Mouse (Mus musculus) limb, embryonic 14.5 days (tissue): ENCODE data around the gene Agtrap. TPM values are rescaled to one million over a fixed set of nuclear protein-coding genes. Genes with fewer than 3 reads are reported as not detected.

Experiments
- ATAC-seq: fragments of 200-750 bp; cut with Nextera tagmentation; 2 replicates; pipeline ENCODE4 v1.8.0; 2017; ENCODE audit warnings: low read depth, moderate number of reproducible peaks, moderate TSS enrichment; ENCODE audit not compliant: low FRiP score
- DNase-seq: peaks from one replicate; pipeline ENCODE4 v3.0.0-alpha.2; 2015; ENCODE audit warnings: low spot score
- H3K27ac ChIP-seq: fragments of 300-500 bp; sonication (generic); replicated peaks from 2 replicates; pipeline ENCODE4 v1.5.1; 2014; ENCODE audit warnings: low read depth, mild to moderate bottlenecking, low read length, moderate library complexity, mixed read lengths
- H3K27me3 ChIP-seq: fragments of 300-500 bp; sonication (generic); 2 replicates; pipeline ENCODE4 v1.6.1; 2014; ENCODE audit warnings: low read length, mixed read lengths; ENCODE audit not compliant: control insufficient read depth, insufficient read depth
- H3K36me3 ChIP-seq: fragments of 300-500 bp; sonication (generic); 2 replicates; pipeline ENCODE4 v1.6.1; 2014; ENCODE audit warnings: mild to moderate bottlenecking, low read length, moderate library complexity, mixed read lengths; ENCODE audit not compliant: control insufficient read depth, insufficient read depth
- H3K4me1 ChIP-seq: fragments of 300-500 bp; sonication (generic); 2 replicates; pipeline ENCODE4 v1.6.1; 2014; ENCODE audit warnings: antibody characterized with exemption, low read length, mixed read lengths; ENCODE audit not compliant: control insufficient read depth, insufficient read depth
- H3K4me2 ChIP-seq: fragments of 300-500 bp; sonication (generic); replicated peaks from 2 replicates; pipeline ENCODE4 v1.6.1; 2014; ENCODE audit warnings: low read depth, mild to moderate bottlenecking, low read length, moderate library complexity; ENCODE audit not compliant: severe bottlenecking
- H3K4me3 ChIP-seq: fragments of 300-500 bp; sonication (generic); replicated peaks from 2 replicates; pipeline ENCODE4 v1.5.1; 2014; ENCODE audit warnings: low read length
- H3K9ac ChIP-seq: fragments of 300-500 bp; sonication (generic); 2 replicates; pipeline ENCODE4 v1.6.1; 2014; ENCODE audit warnings: mild to moderate bottlenecking, low read depth, low read length, moderate library complexity; ENCODE audit not compliant: severe bottlenecking
- H3K9me3 ChIP-seq: fragments of 300-500 bp; sonication (generic); 2 replicates; pipeline ENCODE4 v1.6.1; 2016; ENCODE audit warnings: low read length; ENCODE audit not compliant: control insufficient read depth
- POLR2A ChIP-seq: fragments of 200-500 bp; IDR thresholded peaks from 2 replicates; pipeline ENCODE4 v1.8.0; 2012; ENCODE audit warnings: inconsistent platforms, mild to moderate bottlenecking, moderate library complexity, borderline replicate concordance; ENCODE audit not compliant: insufficient read depth, insufficient read length; ENCODE audit errors: extremely low read depth
- WGBS: fragments of 180-500 bp; shearing (Covaris S2); extraction: QIAGEN DNeasy Blood & Tissue Kit; methylation state at CpG from one replicate; pipeline ENCODE4 v1.1.7; 2014; 5-methylcytosine and 5-hydroxymethylcytosine counted together
- polyA plus RNA-seq, 2 experiments: library from polyadenylated mRNA; depleted of rRNA in 1 of 2; stranded (reverse) in 1 of 2; unstranded in 1 of 2; fragments of >200 nt; fragmentation: Nextera tagmentation in 1 of 2; extraction: Ambion mirVana in 1 of 2; gene quantifications; 2 replicates each; pipeline versions ENCODE4 v1.2.1 to v1.2.3; 2012 to 2014

Agtrap gene
- polyA plus RNA-seq (2012; rRNA removed) (11.0 and 14.6 TPM in 2 replicates), polyA plus RNA-seq (2014; fragmentation: Nextera tagmentation; extraction: Ambion mirVana) (17.6 and 20.1 TPM in 2 replicates)

DNA sequence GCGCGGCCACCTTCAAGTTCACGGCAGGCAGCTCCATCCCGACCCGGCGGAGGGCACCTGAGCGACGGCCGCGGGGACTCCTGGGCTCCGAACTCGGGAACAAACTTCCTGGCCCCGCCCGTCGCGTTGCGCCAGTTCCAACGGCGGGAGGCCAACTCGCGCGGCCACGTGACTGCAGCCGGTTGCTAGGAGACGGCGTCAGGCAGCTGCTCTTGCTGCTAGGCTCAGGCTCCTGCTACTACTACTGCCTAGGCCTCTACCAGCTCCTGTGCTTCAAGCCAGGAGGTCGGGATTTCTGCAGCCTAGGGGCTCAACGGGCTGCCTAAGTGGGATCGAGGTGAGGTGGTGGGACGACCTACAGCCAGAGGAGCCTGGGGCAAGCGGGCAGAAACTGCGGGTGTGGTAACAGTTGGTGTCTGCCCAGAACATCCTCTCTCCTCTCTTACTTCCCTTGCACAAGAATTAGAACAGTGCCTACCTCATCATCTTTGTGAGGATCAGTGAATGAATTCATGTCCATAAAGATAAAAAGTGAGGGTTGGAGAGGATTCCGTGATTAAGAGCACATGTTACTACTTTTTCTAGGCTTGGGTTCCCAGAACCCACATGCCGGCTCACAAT, at the start of gene Agtrap:
Agtrap (minus strand) TSS at position 125 of the 621 bp plus-strand sequence.
- DNase-seq (peak; percentile 93), ATAC-seq (peak; percentile 90)
- peak within 1 kb of the TSS; percentile 87 for H3K4me3 ChIP-seq
- H3K36me3 ChIP-seq = no peaks in the 10 kb centered on the region
- 7% methylated on average over 34 of the region's 34 CpGs for WGBS
- H3K27ac ChIP-seq = peak within 1 kb of the TSS; percentile 58; the same call in 1 of the 2 replicates
- no peak for TF ChIP-seq POLR2A
- no peaks in the 10 kb centered on the region for H3K9me3 ChIP-seq
- peak within 1 kb of the TSS; percentile 88 for H3K4me2 ChIP-seq
- 0 out of 2 replicates have a peak, but pooled peaks cover 16% of the 10 kb centered on the region for H3K4me1 ChIP-seq
- H3K27me3 ChIP-seq = no peaks in the 10 kb centered on the region
- H3K9ac ChIP-seq = peak within 1 kb of the TSS; percentile 80

DNA sequence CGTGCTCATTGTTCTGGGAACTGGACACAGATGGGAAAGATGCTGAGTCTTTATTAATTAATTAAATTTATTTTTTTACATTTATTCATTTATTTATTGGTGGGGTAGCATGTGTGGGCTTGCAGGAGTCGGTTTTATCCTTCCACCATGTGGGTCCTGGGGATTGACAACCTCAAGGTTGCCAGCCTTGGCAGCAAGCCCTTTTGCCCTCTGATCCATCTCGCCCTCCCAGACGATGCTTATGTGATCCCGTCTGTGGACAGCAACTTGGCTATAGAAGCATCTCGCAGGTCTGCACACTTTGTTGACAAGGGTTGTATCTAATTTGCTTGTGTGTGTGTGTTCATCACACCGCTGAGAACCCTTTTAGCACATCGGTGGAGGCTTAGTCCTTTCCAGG, 49.7 kb upstream of the Agtrap start:
- no peak overlapping the region for H3K27ac ChIP-seq
- H3K9me3 ChIP-seq = no peaks in the 10 kb centered on the region
- H3K4me3 ChIP-seq = no peak overlapping the region
- DNase-seq (no peak), ATAC-seq (no peak)
- TF ChIP-seq POLR2A = no peak
- H3K4me2 ChIP-seq = no peak overlapping the region
- H3K9ac ChIP-seq = no peak overlapping the region
- H3K27me3 ChIP-seq = no peaks in the 10 kb centered on the region
- 77% methylated on average over 8 of the region's 8 CpGs for WGBS
- no peaks in the 10 kb centered on the region for H3K4me1 ChIP-seq
- no peaks in the 10 kb centered on the region for H3K36me3 ChIP-seq

DNA sequence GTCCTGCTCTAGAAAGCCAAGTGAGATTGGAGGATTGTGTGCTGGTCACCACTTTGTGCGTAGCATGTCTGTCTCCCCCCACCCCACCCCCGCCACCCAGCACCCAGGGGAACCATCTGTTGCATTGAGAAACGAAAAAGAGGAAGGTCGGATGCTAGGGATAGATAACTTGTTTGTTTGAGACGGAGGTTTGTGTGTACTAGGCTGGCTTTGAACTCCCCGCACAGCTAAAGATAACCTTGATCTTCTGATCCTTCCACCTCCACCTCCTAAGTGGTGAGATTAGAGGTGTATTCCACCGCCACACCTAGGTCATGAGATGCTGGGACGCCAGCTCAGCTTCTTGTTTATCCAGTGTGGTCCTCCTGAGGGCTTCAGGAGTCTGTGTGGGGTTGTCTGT, 47.2 kb upstream of the Agtrap start:
- Histone ChIP-seq H3K9ac (no peak overlapping the region), H3K4me1 (peaks cover 6% of the 10 kb centered on the region; the same call in 1 of the 2 replicates), H3K36me3 (no peaks in the 10 kb centered on the region), H3K9me3 (no peaks in the 10 kb centered on the region), H3K27me3 (peaks cover 4% of the 10 kb centered on the region; the same call in 1 of the 2 replicates), H3K4me2 (no peak overlapping the region), H3K27ac (no peak overlapping the region), H3K4me3 (no peak overlapping the region)
- DNase-seq (no peak), ATAC-seq (no peak)
- WGBS = 79% methylated on average over 8 of the region's 8 CpGs
- no peak for TF ChIP-seq POLR2A

DNA sequence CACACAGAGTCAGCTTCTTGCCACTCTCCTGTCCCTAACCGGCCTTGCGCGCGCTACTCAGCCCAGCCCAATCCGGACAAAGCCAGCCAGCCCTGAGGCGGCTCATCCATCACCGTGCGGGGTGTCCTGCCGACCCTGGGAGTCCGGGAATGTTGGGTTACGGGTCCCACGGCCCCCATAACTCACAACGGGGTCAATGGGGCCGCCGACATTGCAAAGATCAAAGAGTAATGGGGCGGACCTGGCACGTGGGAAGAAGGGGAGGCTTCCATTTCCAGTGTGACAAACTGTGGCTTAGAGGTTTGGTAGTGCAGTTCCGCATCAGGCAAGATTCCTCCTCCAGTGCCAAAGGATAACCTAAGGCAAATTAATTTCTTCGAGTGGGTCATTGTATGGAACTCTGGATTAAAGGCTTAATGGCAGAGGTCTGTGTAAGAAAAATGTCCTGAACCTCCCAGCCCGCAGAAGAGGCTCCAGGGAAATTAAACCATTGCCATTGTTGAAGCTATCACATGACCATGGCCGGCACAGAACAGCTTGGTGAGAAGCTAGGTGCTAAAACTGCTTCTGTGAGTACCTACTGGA, 43.8 kb upstream of the Agtrap start:
- Histone ChIP-seq H3K27ac (no peak overlapping the region), H3K9ac (peak overlapping the region; percentile 88; the same call in 1 of the 2 replicates), H3K9me3 (no peaks in the 10 kb centered on the region), H3K36me3 (no peaks in the 10 kb centered on the region), H3K4me1 (peaks cover 6% of the 10 kb centered on the region; the same call in 1 of the 2 replicates), H3K4me2 (peak overlapping the region; percentile 94), H3K4me3 (peak overlapping the region; percentile 78), H3K27me3 (peaks cover 16% of the 10 kb centered on the region; the same call in 1 of the 2 replicates)
- WGBS = 2% methylated on average over 21 of the region's 21 CpGs
- ATAC-seq (no peak), DNase-seq (no peak)
- TF ChIP-seq POLR2A = no peak

DNA sequence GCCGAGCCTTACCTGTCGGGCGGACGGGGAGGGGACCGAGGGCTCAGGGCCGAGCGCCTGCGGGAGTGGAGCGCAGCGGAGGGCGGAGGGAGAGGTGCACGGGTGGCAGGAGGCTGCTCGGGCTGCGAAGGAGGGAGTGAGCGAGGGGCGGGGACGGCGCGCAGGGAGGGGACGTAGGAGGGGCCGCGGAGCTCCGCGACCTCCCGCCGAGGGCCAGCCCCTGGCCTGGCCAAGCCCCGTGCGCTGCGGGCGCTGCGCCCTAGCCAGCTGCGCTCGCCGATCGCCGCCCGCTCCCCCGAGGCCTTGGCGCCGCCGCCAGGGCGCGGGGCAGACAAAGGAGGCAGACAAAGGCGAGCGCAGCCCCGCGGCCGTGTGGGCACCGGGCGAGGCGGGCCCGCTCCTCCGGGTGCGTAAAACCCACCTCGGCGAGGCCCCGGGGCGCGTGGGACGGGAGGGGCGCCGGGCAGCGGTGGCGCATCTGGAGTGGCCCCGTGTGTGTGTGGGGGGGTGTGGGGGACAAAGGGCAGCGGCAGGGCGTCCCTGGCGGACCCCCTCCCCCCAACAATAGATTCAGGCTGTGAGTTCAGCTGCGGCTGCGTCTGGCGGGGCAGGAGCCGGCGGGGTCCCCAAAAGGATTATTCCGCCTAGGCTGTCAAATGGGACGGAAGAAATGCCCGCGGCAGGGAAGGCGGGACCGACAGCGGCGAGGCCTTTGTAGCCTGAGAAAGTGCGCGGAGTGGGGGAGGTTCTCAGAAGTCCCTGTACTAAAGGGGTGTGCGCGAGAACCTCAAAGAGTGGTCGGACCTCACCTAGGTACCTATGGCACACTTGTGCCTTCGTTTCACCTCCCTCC, 43.0 kb upstream of the Agtrap start, which contains the start of gene Draxin:
Draxin (minus strand) TSS at position 138 of the 853 bp plus-strand sequence.
- H3K36me3 ChIP-seq = no peaks in the 10 kb centered on the region
- peak within 1 kb of the TSS; percentile 94 for H3K4me2 ChIP-seq
- peak; percentile 60; the same call in 1 of the 2 replicates for TF ChIP-seq POLR2A
- peaks cover 16% of the 10 kb centered on the region; the same call in 1 of the 2 replicates for H3K27me3 ChIP-seq
- DNase-seq (peak; percentile 67), ATAC-seq (peak; percentile 91)
- no peaks in the 10 kb centered on the region for H3K9me3 ChIP-seq
- peak within 1 kb of the TSS; percentile 38; the same call in 1 of the 2 replicates for H3K27ac ChIP-seq
- peaks cover 6% of the 10 kb centered on the region; the same call in 1 of the 2 replicates for H3K4me1 ChIP-seq
- H3K4me3 ChIP-seq = peak within 1 kb of the TSS; percentile 78
- under 1% methylated on average over 20 of the region's 87 CpGs for WGBS
- peak within 1 kb of the TSS; percentile 88 for H3K9ac ChIP-seq
